Mouse (Mus musculus): ENCODE data around the gene Gm20388. TPM values are rescaled to one million over a fixed set of nuclear protein-coding genes. Genes with fewer than 3 reads are reported as not detected.
"Not testable (repeated sequence)": the region's sequence is repeated elsewhere in the genome, so short reads cannot be mapped to it uniquely, and the experiment has no call there.

Gm20388 gene
- polyA plus RNA-seq, 1 experiment from 2014 or later = not detected

DNA sequence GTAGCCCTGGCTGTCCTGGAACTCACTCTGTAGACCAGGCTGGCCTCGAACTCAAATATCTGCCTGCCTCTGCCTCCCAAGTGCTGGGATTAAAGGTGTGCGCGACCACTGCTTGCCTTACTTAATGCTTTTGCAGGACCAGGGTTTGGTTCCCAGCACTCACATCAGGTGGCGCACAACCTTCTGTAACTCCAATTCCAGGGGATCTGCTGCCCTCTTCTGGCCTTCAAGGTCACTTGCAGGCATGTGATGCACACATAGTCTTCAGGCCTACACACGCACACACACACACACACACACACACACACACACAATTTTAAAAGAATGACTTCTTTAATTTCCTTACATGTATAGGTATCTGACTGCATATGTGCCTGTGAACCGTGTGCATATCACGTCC, 3890.2 kb downstream of the Gm20388 start:
- no peak overlapping the region for H3K27ac ChIP-seq
- no peaks in the 10 kb centered on the region for H3K27me3 ChIP-seq
- no peak overlapping the region for H3K4me2 ChIP-seq
- peaks cover 54% of the 10 kb centered on the region for H3K4me1 ChIP-seq (replicated peaks)
- no peak overlapping the region for H3K4me3 ChIP-seq (replicated peaks)
- DNase-seq = no peak
- 89% methylated on average over 7 of the region's 7 CpGs for WGBS (ENCODE audit: insufficient replicate concordance)
- no peak overlapping the region for H3K9ac ChIP-seq
- ATAC-seq (ENCODE audit: low read depth) = no peak
- no peaks in the 10 kb centered on the region for H3K9me3 ChIP-seq (replicated peaks)
- H3K36me3 ChIP-seq = no peaks in the 10 kb centered on the region

DNA sequence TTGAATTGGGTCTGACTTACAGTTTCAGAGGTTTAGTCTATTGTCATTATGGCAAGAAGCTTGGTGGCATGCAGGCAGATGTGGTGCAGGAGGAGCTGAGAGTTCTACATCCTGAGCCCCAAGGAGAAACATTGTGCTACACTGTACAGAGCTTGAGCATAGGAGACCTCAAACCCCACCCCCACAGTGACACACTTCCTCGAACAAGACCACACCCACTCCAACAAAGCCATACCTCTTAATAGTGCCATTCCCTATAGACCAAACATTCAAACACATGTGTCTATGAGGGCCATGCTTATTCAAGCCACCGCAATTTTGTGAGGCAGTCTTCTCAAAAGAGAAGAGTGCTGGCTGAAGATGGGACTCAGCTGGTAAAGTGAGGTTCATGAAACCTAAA, 3890.9 kb downstream of the Gm20388 start:
- no peak overlapping the region for H3K27ac ChIP-seq
- H3K36me3 ChIP-seq = no peaks in the 10 kb centered on the region
- H3K9me3 ChIP-seq (replicated peaks) = no peaks in the 10 kb centered on the region
- no peak overlapping the region for H3K4me2 ChIP-seq
- H3K9ac ChIP-seq = no peak overlapping the region
- H3K4me1 ChIP-seq (replicated peaks) = peaks cover 55% of the 10 kb centered on the region
- no peak overlapping the region for H3K4me3 ChIP-seq (replicated peaks)
- no peaks in the 10 kb centered on the region for H3K27me3 ChIP-seq
- no peak for DNase-seq
- no peak for ATAC-seq (ENCODE audit: low read depth)
- 77% methylated on average over 2 of the region's 2 CpGs for WGBS (ENCODE audit: insufficient replicate concordance)

DNA sequence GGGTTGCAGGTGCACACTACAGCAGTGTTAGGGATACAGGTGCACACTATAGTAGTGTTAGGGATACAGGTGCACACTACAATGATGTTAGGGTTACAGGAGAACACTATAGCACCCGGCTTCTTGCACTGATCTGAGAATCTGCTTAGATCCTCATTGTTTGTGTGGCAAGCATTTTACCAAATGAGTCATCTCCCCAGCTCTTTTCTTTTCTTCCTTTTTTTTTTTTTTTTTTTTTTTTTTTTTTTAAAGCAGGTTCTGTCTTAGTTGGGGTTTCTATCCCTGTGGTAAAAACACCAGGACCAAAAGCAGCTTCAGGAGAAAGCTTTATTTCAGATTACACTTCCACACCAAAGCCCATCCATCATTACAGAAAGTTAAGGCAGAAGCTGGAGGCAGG, 3893.0 kb downstream of the Gm20388 start:
- DNase-seq = no peak
- no peak overlapping the region for H3K4me2 ChIP-seq
- H3K9me3 ChIP-seq (replicated peaks) = no peaks in the 10 kb centered on the region
- H3K27me3 ChIP-seq = no peaks in the 10 kb centered on the region
- ATAC-seq (ENCODE audit: low read depth) = no peak
- H3K4me3 ChIP-seq (replicated peaks) = no peak overlapping the region
- WGBS (ENCODE audit: insufficient replicate concordance) = 68% methylated on average over 1 of the region's 1 CpGs
- no peaks in the 10 kb centered on the region for H3K36me3 ChIP-seq
- H3K9ac ChIP-seq = no peak overlapping the region
- H3K4me1 ChIP-seq (replicated peaks) = peaks cover 54% of the 10 kb centered on the region
- H3K27ac ChIP-seq = no peak overlapping the region

DNA sequence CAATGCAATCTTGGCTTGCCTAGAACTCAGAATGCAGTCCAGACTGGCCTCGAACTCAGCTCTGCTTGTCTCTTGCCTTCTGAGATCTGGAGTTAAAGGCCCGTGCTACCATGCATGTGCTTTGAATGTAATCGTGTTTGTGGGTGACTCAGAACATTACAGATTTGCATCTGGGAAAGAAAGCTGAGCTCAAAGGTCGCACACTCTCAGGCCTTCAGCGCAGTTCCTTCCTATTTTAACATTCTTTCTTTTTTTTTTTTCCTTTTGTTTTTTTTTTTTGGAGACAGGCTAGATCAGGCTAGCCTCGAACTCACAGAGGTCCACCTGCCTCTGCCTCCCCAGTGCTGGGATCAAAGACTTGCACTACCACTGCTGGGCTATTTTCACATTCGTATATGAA, 3893.9 kb downstream of the Gm20388 start:
- Histone ChIP-seq H3K9ac (no peak overlapping the region), H3K9me3 (replicated peaks) (no peaks in the 10 kb centered on the region), H3K27ac (no peak overlapping the region), H3K27me3 (no peaks in the 10 kb centered on the region), H3K4me3 (replicated peaks) (no peak overlapping the region), H3K4me2 (no peak overlapping the region), H3K4me1 (replicated peaks) (peaks cover 49% of the 10 kb centered on the region), H3K36me3 (peaks cover 3% of the 10 kb centered on the region)
- WGBS (ENCODE audit: insufficient replicate concordance) = 68% methylated on average over 7 of the region's 7 CpGs
- DNase-seq (no peak), ATAC-seq (ENCODE audit: low read depth) (no peak)

DNA sequence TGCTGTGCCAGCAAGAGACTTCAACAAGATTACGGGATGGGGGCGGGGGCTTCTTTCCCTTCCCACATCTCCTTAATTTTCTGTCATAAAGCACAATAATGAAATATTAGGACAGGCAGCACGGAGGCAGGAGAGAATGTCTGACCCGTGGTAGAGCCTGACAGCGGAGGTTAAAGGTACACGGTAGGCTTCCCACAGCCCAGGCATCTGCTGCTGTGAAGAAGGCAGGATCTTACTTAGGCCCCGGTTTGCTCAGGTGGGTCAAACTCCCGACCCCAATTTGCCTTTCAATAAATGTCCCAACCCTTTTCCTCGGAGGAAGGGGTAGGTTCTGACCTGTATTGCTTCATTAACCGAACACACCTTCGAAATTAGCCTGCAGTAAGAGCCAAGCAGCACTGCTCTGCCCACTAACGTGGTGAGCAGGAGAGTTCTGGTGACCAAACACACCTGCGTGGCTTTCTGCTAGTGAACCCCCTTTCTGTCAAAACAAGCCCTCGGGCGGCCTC, 3894.6 kb downstream of the Gm20388 start:
- peak; percentile 2; the same call in 1 of the 2 replicates for ATAC-seq (ENCODE audit: low read depth)
- peak overlapping the region; percentile 73 for H3K27ac ChIP-seq
- WGBS (ENCODE audit: insufficient replicate concordance) = 23% methylated on average over 15 of the region's 15 CpGs

DNA sequence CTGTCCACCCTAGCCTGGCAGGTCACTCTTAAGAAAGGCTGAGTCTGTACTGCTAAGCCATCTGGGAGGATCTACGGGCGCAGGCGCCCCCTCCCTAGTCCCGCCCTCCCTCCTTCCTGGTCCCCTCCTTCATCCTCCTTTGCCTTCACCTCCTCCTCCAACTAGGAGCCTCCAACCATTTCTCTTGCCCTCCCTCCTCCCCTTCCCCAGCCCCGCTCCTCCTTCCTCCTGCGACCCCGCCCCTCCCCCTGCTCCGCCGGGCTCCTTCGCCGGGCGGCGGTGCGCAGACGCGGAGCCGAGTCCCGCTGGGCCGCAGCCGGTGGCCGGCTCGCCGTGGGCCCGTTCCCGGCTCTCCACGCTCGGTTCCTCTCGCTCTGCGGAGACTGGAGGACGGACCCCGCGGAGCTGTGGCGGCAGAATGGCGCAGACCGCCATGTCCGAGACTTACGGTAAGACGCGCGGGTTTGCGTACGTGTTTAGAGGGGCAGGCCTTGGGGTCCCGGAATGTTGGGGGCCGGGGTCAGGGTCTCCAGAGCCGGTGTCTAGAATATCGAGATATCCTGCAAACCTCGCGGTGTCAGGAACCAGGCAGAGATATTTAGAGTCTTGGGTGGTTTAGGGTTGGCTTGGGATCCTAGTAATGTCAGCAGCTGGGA, 3895.2 kb downstream of the Gm20388 start, which contains the start of gene Rab4a:
TSS of gene Rab4a (plus strand) at position 268 of the 656 bp plus-strand sequence.
- ATAC-seq (ENCODE audit: low read depth) (peak; percentile 80), DNase-seq (peak; percentile 59)
- Histone ChIP-seq H3K9ac (peak within 1 kb of the TSS; percentile 89), H3K4me3 (replicated peaks) (peak within 1 kb of the TSS; percentile 81), H3K4me1 (replicated peaks) (peaks cover 48% of the 10 kb centered on the region), H3K9me3 (replicated peaks) (no peaks in the 10 kb centered on the region), H3K27ac (peak within 1 kb of the TSS; percentile 73), H3K4me2 (peak within 1 kb of the TSS; percentile 95), H3K36me3 (peaks cover 10% of the 10 kb centered on the region), H3K27me3 (no peaks in the 10 kb centered on the region)
- WGBS (ENCODE audit: insufficient replicate concordance) = under 1% methylated on average over 48 of the region's 48 CpGs

More for the DNA sequence above, 3894.6 kb downstream of the Gm20388 start:
- peak overlapping the region; percentile 81 for H3K4me3 ChIP-seq (replicated peaks)
- H3K4me2 ChIP-seq = peak overlapping the region; percentile 95
- no peaks in the 10 kb centered on the region for H3K9me3 ChIP-seq (replicated peaks)
- no peaks in the 10 kb centered on the region for H3K27me3 ChIP-seq
- DNase-seq = no peak
- peaks cover 49% of the 10 kb centered on the region for H3K4me1 ChIP-seq (replicated peaks)
- H3K36me3 ChIP-seq = peaks cover 9% of the 10 kb centered on the region
- peak overlapping the region; percentile 89 for H3K9ac ChIP-seq

DNA sequence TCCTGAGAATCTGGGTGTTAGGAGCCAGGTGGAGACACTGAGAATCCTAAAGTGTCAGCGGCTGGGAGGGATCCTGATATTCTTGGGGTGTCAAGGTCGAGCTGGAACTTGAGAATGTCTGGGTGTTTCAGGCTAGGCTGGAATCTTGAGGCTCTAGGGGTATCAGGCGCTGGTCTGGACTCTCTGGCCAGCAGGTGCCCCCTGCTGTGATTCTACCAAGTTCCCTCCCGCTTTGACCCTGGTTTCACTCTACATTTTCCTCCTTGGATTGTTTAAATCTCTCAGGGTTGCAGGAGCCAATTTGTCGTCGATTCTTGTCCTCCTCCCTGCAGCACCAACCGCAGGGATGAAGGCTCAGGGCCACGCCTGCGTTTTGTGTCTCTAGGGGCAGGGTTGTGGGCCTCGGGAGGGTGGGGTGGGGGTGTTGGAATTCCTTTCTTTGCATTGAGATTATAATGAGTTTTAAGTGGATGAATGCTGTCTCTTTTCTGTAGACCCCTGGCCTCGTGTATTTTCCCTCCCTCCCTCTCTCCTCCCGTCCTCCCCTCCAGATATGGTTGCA, 3895.8 kb downstream of the Gm20388 start:
- Histone ChIP-seq H3K4me3 (replicated peaks) (peak overlapping the region; percentile 81), H3K36me3 (peaks cover 10% of the 10 kb centered on the region), H3K4me1 (replicated peaks) (peaks cover 54% of the 10 kb centered on the region), H3K27ac (peak overlapping the region; percentile 73), H3K27me3 (no peaks in the 10 kb centered on the region), H3K9ac (peak overlapping the region; percentile 89), H3K4me2 (peak overlapping the region; percentile 95), H3K9me3 (replicated peaks) (no peaks in the 10 kb centered on the region)
- DNase-seq (no peak), ATAC-seq (ENCODE audit: low read depth) (no peak)
- 1% methylated on average over 12 of the region's 12 CpGs for WGBS (ENCODE audit: insufficient replicate concordance)

DNA sequence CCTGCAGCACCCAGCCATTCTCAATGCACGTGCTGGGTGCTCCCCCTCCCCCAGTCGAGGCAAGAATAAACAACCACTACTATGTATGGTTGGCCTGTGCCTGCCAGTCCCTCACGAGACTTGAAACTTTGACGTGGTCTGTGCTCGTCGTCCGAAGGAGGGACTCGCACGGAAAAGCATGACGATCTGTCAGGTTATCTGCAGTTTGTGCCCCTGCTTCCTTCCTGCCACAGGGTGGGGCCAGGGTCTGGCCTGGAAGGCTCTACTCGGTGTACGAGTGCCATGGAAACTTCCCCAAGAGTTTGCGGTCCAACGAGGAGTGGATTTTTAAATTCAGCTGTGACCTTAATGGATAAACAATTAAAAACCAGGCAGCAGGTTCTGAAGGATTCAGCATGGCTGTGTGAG, 3896.4 kb downstream of the Gm20388 start:
- WGBS (ENCODE audit: insufficient replicate concordance) = 2% methylated on average over 14 of the region's 14 CpGs
- peaks cover 10% of the 10 kb centered on the region for H3K36me3 ChIP-seq
- no peaks in the 10 kb centered on the region for H3K9me3 ChIP-seq (replicated peaks)
- H3K4me3 ChIP-seq (replicated peaks) = peak overlapping the region; percentile 81
- DNase-seq = peak; percentile 43
- no peaks in the 10 kb centered on the region for H3K27me3 ChIP-seq
- peak overlapping the region; percentile 95 for H3K4me2 ChIP-seq
- peak overlapping the region; percentile 73 for H3K27ac ChIP-seq
- peak; percentile 74 for ATAC-seq (ENCODE audit: low read depth)
- peaks cover 59% of the 10 kb centered on the region for H3K4me1 ChIP-seq (replicated peaks)
- peak overlapping the region; percentile 89 for H3K9ac ChIP-seq

DNA sequence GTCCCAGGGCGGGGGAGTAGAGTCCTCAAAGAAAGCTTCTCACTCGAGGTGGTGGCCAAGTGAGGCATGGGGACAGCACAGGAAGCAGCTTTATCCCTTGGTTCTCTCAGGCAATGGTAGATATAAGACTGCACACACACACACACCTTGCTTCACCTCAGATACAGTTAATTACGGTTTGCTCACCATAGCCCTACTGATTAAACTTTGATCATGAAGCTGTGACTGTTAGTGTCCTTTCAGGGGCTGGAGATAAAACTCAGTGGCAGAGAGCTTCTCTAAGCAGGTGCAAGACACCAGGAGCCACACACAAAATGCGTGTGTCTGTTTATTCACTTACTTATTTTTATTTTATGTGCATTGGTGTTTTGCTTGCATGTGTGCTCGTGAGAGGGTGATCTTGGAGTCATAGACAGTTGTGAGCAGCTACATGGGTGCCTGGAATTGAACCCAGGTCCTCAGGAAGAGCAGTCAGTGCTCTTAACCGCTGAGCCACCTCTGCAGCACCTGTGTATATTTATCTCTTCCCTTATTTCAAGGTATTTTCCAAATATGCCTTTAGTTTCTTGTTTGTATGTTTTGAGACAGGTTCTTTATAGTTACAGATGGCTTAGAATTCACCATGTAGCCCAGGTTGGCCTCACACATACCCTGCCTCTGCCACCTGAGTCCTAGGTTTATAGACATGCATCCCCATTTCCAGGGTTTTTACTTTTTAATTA, 3897.4 kb downstream of the Gm20388 start:
- 34% methylated on average over 6 of the region's 6 CpGs for WGBS (ENCODE audit: insufficient replicate concordance)
- Histone ChIP-seq H3K9me3 (replicated peaks) (no peaks in the 10 kb centered on the region), H3K27me3 (no peaks in the 10 kb centered on the region), H3K4me1 (replicated peaks) (peaks cover 69% of the 10 kb centered on the region), H3K36me3 (peaks cover 10% of the 10 kb centered on the region), H3K4me2 (peak overlapping the region; percentile 95), H3K9ac (peak overlapping the region; percentile 89), H3K27ac (peak overlapping the region; percentile 73), H3K4me3 (replicated peaks) (no peak overlapping the region)
- ATAC-seq (ENCODE audit: low read depth) (0 out of 2 replicates have a peak, but pooled peaks have one; percentile 2), DNase-seq (no peak)

DNA sequence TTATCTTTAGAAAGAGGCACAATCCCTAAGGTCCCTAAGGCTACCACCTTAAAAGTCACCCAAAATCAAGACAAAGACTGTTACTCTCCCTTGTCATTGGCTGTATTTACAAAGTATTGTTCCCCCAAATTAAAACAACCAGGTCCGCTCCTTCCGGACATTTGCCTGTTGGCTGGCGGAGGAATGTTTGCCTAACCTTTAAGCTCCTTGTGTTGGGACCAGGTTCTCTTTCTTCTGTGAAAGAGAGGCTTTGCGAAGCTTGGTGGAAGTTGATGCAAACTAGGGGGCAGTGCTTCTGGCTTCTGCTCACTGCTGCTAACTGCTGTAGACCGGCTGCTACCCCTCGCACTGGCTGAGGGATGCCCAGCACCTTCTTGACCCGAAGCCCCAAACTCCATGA, 3898.0 kb downstream of the Gm20388 start:
- 79% methylated on average over 7 of the region's 7 CpGs for WGBS (ENCODE audit: insufficient replicate concordance)
- Histone ChIP-seq H3K27ac (no peak overlapping the region), H3K9ac (no peak overlapping the region), H3K4me3 (replicated peaks) (no peak overlapping the region), H3K4me2 (peak overlapping the region; percentile 7; the same call in 1 of the 2 replicates), H3K27me3 (no peaks in the 10 kb centered on the region), H3K36me3 (peaks cover 10% of the 10 kb centered on the region), H3K9me3 (replicated peaks) (no peaks in the 10 kb centered on the region), H3K4me1 (replicated peaks) (peaks cover 75% of the 10 kb centered on the region)
- ATAC-seq (ENCODE audit: low read depth) (no peak), DNase-seq (no peak)

DNA sequence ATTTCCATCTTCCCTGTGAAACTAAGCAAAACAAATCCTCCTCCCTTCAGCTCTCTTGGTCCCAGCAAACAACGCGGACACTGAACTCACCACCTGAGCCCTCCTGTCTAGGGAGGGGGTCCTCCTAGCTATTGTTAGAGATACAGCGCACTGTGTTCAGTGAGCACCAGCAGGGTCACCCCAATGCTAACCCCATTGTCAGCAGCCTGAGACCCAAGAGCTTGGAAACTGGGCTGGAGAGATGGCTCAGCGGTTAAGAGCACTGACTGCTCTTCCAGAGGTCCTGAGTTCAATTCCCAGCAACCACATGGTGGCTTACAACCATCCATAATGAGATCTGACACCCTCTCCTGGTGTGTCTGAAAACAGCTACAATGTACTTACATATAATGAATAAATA, 3898.7 kb downstream of the Gm20388 start:
- not testable (repeated sequence) for ATAC-seq (ENCODE audit: low read depth)

More for the DNA sequence above, 3898.7 kb downstream of the Gm20388 start:
- not testable (repeated sequence) for H3K27me3 ChIP-seq; DNase-seq; H3K4me2 ChIP-seq; H3K4me3 ChIP-seq (replicated peaks); H3K9me3 ChIP-seq (replicated peaks); H3K9ac ChIP-seq
- Histone ChIP-seq H3K36me3 (peaks cover 12% of the 10 kb centered on the region), H3K4me1 (replicated peaks) (peaks cover 81% of the 10 kb centered on the region), H3K27ac (peak overlapping the region; percentile 29; the same call in 1 of the 2 replicates)
- WGBS (ENCODE audit: insufficient replicate concordance) = 76% methylated on average over 4 of the region's 4 CpGs

Data from liver, embryonic 13.5 days (tissue).